Mouse (Mus musculus): Measurements from ENCODE around the gene Grsf1.

GRCm38 (mm10) chr5:88657868-88658267 is 18.1 kb downstream of the Grsf1 start:
- no peak for TF ChIP-seq TAL1 (IDR thresholded peaks at IDR 0.05; ENCODE audit: low read length)
- TF ChIP-seq GATA1 (IDR thresholded peaks at IDR 0.05; ENCODE audit: low read length) = no peak

Measured in erythroblast, embryonic 14.5 days (primary cell).